Mouse (Mus musculus): Measurements from ENCODE around the gene Ifitm1. TPM values are rescaled to one million over a fixed set of nuclear protein-coding genes. Genes with fewer than 3 reads are reported as not detected.

The Ifitm1 gene
- 5.1 and 16.5 TPM in 2 replicates for polyA plus RNA-seq (2011; ENCODE audit: insufficient read length, low read depth, missing spikeins)

DNA sequence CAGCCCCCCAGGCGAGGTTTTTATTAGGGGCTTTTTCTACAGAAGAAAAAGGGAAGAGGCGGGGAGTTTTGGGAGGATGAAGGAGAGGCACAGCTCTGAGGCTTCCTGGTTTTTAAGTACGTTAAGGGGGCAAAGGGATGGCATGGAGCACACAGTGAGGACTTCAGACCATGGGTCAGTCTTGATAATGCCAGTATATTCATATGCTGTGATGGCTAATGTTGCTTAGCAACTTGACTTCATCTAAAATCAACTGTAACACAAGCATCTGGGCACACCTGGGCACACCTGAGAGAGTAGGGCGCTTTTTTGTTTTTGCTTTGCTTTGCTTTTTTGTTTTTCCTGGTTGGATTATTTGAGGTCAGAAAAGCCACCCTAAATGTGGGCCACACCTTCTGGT is at the start of gene Ifitm1:
Ifitm1 (plus strand) TSS at position 301 of the 400 bp plus-strand sequence.
- TF ChIP-seq CTCF (IDR thresholded peaks at IDR 0.05; ENCODE audit: borderline replicate concordance, insufficient read depth, low read length) (no peak), POLR2A (IDR thresholded peaks at IDR 0.05; ENCODE audit: low read depth, low read length) (no peak)
- Histone ChIP-seq H3K4me1 (ENCODE audit: control insufficient read depth, insufficient read depth, low read length) (peaks cover 3% of the 10 kb centered on the region; the same call in 1 of the 2 replicates), H3K27ac (ENCODE audit: insufficient read depth, low read length) (no peak within 1 kb of the TSS), H3K4me3 (ENCODE audit: insufficient read depth, low read length) (no peak within 1 kb of the TSS)

GRCm38 (mm10) chr7:140919911-140920310 is 47.1 kb upstream of the Ifitm1 start:
- Histone ChIP-seq H3K4me3 (ENCODE audit: insufficient read depth, low read length) (no peak overlapping the region), H3K4me1 (ENCODE audit: control insufficient read depth, insufficient read depth, low read length) (0 out of 2 replicates have a peak, but pooled peaks cover 2% of the 10 kb centered on the region), H3K27ac (ENCODE audit: insufficient read depth, low read length) (no peak overlapping the region)
- no peak for TF ChIP-seq POLR2A (IDR thresholded peaks at IDR 0.05; ENCODE audit: low read depth, low read length)
- TF ChIP-seq CTCF (IDR thresholded peaks at IDR 0.05; ENCODE audit: borderline replicate concordance, insufficient read depth, low read length), result no peak

GRCm38 (mm10) chr7:140920418-140921029 is 46.5 kb upstream of the Ifitm1 start, which contains the start of gene Nlrp6:
Gene Nlrp6, plus strand, starts transcription at chr7:140920902.
- Histone ChIP-seq H3K4me1 (ENCODE audit: control insufficient read depth, insufficient read depth, low read length) (0 out of 2 replicates have a peak, but pooled peaks cover 2% of the 10 kb centered on the region), H3K27ac (ENCODE audit: insufficient read depth, low read length) (no peak within 1 kb of the TSS), H3K4me3 (ENCODE audit: insufficient read depth, low read length) (no peak within 1 kb of the TSS)
- TF ChIP-seq POLR2A (IDR thresholded peaks at IDR 0.05; ENCODE audit: low read depth, low read length) (no peak), CTCF (IDR thresholded peaks at IDR 0.05; ENCODE audit: borderline replicate concordance, insufficient read depth, low read length) (no peak)

GRCm38 (mm10) chr7:140921225-140921975 is 45.6 kb upstream of the Ifitm1 start:
- Histone ChIP-seq H3K4me3 (ENCODE audit: insufficient read depth, low read length) (no peak overlapping the region), H3K4me1 (ENCODE audit: control insufficient read depth, insufficient read depth, low read length) (0 out of 2 replicates have a peak, but pooled peaks cover 2% of the 10 kb centered on the region), H3K27ac (ENCODE audit: insufficient read depth, low read length) (no peak overlapping the region)
- TF ChIP-seq CTCF (IDR thresholded peaks at IDR 0.05; ENCODE audit: borderline replicate concordance, insufficient read depth, low read length) (no peak), POLR2A (IDR thresholded peaks at IDR 0.05; ENCODE audit: low read depth, low read length) (no peak)

DNA sequence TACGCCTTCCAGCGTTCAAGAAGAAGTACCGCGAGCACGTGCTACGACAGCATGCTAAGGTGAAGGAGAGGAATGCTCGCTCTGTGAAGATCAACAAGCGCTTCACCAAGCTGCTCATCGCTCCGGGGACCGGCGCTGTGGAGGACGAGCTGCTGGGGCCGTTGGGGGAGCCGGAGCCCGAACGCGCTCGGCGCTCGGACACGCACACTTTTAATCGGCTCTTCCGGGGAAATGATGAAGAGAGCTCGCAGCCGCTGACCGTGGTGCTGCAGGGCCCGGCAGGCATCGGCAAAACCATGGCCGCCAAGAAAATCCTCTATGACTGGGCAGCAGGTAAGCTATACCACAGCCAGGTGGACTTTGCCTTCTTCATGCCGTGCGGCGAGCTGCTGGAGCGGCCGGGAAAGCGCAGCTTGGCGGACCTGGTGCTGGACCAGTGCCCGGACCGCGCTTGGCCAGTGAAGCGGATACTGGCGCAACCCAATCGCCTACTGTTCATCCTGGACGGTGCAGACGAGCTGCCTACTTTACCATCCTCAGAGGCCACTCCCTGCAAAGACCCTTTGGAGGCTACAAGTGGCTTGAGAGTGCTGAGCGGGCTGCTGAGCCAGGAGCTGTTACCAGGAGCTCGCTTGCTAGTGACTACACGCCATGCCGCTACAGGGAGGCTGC is 44.5 kb upstream of the Ifitm1 start:
- no peak overlapping the region for H3K27ac ChIP-seq (ENCODE audit: insufficient read depth, low read length)
- no peak for TF ChIP-seq CTCF (IDR thresholded peaks at IDR 0.05; ENCODE audit: borderline replicate concordance, insufficient read depth, low read length)
- no peak for TF ChIP-seq POLR2A (IDR thresholded peaks at IDR 0.05; ENCODE audit: low read depth, low read length)
- H3K4me1 ChIP-seq (ENCODE audit: control insufficient read depth, insufficient read depth, low read length), result 0 out of 2 replicates have a peak, but pooled peaks cover 2% of the 10 kb centered on the region
- H3K4me3 ChIP-seq (ENCODE audit: insufficient read depth, low read length), result peak overlapping the region; percentile 10

GRCm38 (mm10) chr7:140923070-140923775 is 43.8 kb upstream of the Ifitm1 start:
- Histone ChIP-seq H3K4me1 (ENCODE audit: control insufficient read depth, insufficient read depth, low read length) (0 out of 2 replicates have a peak, but pooled peaks cover 2% of the 10 kb centered on the region), H3K4me3 (ENCODE audit: insufficient read depth, low read length) (no peak overlapping the region), H3K27ac (ENCODE audit: insufficient read depth, low read length) (no peak overlapping the region)
- TF ChIP-seq POLR2A (IDR thresholded peaks at IDR 0.05; ENCODE audit: low read depth, low read length) (no peak), CTCF (IDR thresholded peaks at IDR 0.05; ENCODE audit: borderline replicate concordance, insufficient read depth, low read length) (no peak)

- Histone ChIP-seq H3K27ac (ENCODE audit: insufficient read depth, low read length) (no peak overlapping the region), H3K4me1 (ENCODE audit: control insufficient read depth, insufficient read depth, low read length) (0 out of 2 replicates have a peak, but pooled peaks cover 2% of the 10 kb centered on the region), H3K4me3 (ENCODE audit: insufficient read depth, low read length) (no peak overlapping the region)
- no peak for TF ChIP-seq CTCF (IDR thresholded peaks at IDR 0.05; ENCODE audit: borderline replicate concordance, insufficient read depth, low read length)
- no peak for TF ChIP-seq POLR2A (IDR thresholded peaks at IDR 0.05; ENCODE audit: low read depth, low read length)
Measured at GRCm38 (mm10) chr7:140927181-140927580, 39.8 kb upstream of the Ifitm1 start.

- H3K27ac ChIP-seq (ENCODE audit: insufficient read depth, low read length), result no peak overlapping the region
- peaks cover 2% of the 10 kb centered on the region; the same call in 1 of the 2 replicates for H3K4me1 ChIP-seq (ENCODE audit: control insufficient read depth, insufficient read depth, low read length)
- TF ChIP-seq CTCF (IDR thresholded peaks at IDR 0.05; ENCODE audit: borderline replicate concordance, insufficient read depth, low read length) (no peak), POLR2A (IDR thresholded peaks at IDR 0.05; ENCODE audit: low read depth, low read length) (no peak)
- H3K4me3 ChIP-seq (ENCODE audit: insufficient read depth, low read length), result no peak overlapping the region
Measured at GRCm38 (mm10) chr7:140938436-140938835, 28.6 kb upstream of the Ifitm1 start.

GRCm38 (mm10) chr7:140938896-140939295 is 28.1 kb upstream of the Ifitm1 start:
- no peak overlapping the region for H3K27ac ChIP-seq (ENCODE audit: insufficient read depth, low read length)
- no peak overlapping the region for H3K4me3 ChIP-seq (ENCODE audit: insufficient read depth, low read length)

More at GRCm38 (mm10) chr7:140938896-140939295, 28.1 kb upstream of the Ifitm1 start:
- H3K4me1 ChIP-seq (ENCODE audit: control insufficient read depth, insufficient read depth, low read length), result peaks cover 2% of the 10 kb centered on the region; the same call in 1 of the 2 replicates
- TF ChIP-seq CTCF (IDR thresholded peaks at IDR 0.05; ENCODE audit: borderline replicate concordance, insufficient read depth, low read length) (no peak), POLR2A (IDR thresholded peaks at IDR 0.05; ENCODE audit: low read depth, low read length) (no peak)

Data from embryonic fibroblast, embryonic 13.5 days (primary cell).